In genomic region chr17:45118565-45119471, GRCm38 (mm10) we compare ENCODE assay signal across 12 mouse cellular contexts.
DNase-seq lines count a peak whose midpoint lies in the region; ATAC-seq and TF ChIP-seq lines count a peak whose summit lies in the region.
"Had no signal": no experiment of that assay in that cellular context is flagged by ENCODE, and none has a peak within 500 bp of the region (broad histone marks: within the 10 kb centered on the region; RNA-seq: fewer than 3 reads in every experiment).

No protein-coding gene starts in this region.

- no peak overlapping the region for H3K27ac ChIP-seq in kidney, postnatal 0 days
- H3K27ac ChIP-seq: hindbrain, embryonic 12.5 days had no signal

- 18% methylated on average over 12 of the region's 12 CpGs for WGBS in kidney, postnatal 0 days

- no peaks in the 10 kb centered on the region for H3K36me3 ChIP-seq in kidney, postnatal 0 days (ENCODE audit: insufficient read depth, low read length)
- H3K36me3 ChIP-seq: hindbrain, embryonic 12.5 days; limb, embryonic 10.5 days had no signal

- no peaks in the 10 kb centered on the region for H3K9me3 ChIP-seq in kidney, postnatal 0 days (replicated peaks; ENCODE audit: low read length)
- H3K9me3 ChIP-seq: hindbrain, embryonic 12.5 days; limb, embryonic 10.5 days had no signal

- H3K4me1 ChIP-seq in kidney, postnatal 0 days (replicated peaks; ENCODE audit: insufficient read depth, low read length), result 0 out of 2 replicates have a peak, but pooled peaks cover 9% of the 10 kb centered on the region

- no peak overlapping the region for H3K9ac ChIP-seq in kidney, postnatal 0 days (ENCODE audit: low read depth, low read length)
- H3K9ac ChIP-seq: hindbrain, embryonic 12.5 days had no signal

- H3K4me2 ChIP-seq in kidney, postnatal 0 days (ENCODE audit: low read length), result no peak overlapping the region
- H3K4me2 ChIP-seq: hindbrain, embryonic 12.5 days; midbrain, embryonic 11.5 days had no signal

- ATAC-seq in kidney, postnatal 0 days (replicated peaks; ENCODE audit: low FRiP score, low read depth), result no peak
- ATAC-seq in granulocyte monocyte progenitor cell, adult 5-6 weeks (replicated peaks; ENCODE audit: poor library complexity, severe bottlenecking), result peak; percentile 60
- ATAC-seq: Patski had no signal

- TF ChIP-seq CTCF in kidney, postnatal 0 days (IDR thresholded peaks at IDR 0.05; ENCODE audit: low read depth), result no peak

- no peak overlapping the region for H3K4me3 ChIP-seq in kidney, postnatal 0 days (replicated peaks; ENCODE audit: low read depth, low read length)
- H3K4me3 ChIP-seq: hindbrain, embryonic 12.5 days; limb, embryonic 10.5 days had no signal

- DNase-seq in kidney, postnatal 0 days (ENCODE audit: low spot score), result peak; percentile 64
- no peak for DNase-seq in kidney, adult 11 months
- peak; percentile 14 for DNase-seq in 416B (ENCODE audit: low read depth)
- DNase-seq in Muller cell, postnatal 12 days (ENCODE audit: inconsistent ontology term), result peak; percentile 74
- no peak for DNase-seq in right cerebral cortex, postnatal 14 days
- no peak for DNase-seq in frontal cortex, postnatal 10 days (ENCODE audit: low spot score in 2 of 2)
- DNase-seq in cerebellum, postnatal 10 days, result no peak

- H3K27me3 ChIP-seq in kidney, postnatal 0 days (ENCODE audit: insufficient read depth, low read length), result no peaks in the 10 kb centered on the region
- H3K27me3 ChIP-seq: hindbrain, embryonic 12.5 days; Patski had no signal

Comparison
In these comparisons a context has a peak if more than half of its experiments do, and no peak if none do; other contexts are left out.
1. DNase-seq: peak in kidney, postnatal 0 days (single experiment), 416B (single experiment) and Muller cell, postnatal 12 days (single experiment); none in kidney, adult 11 months (single experiment), right cerebral cortex, postnatal 14 days (single experiment), frontal cortex, postnatal 10 days (0 of 2) and cerebellum, postnatal 10 days (0 of 2).